Mouse (Mus musculus) adrenal gland, adult 18-20 months (tissue): Measurements from ENCODE around the gene Cr2. TPM values are rescaled to one million over a fixed set of nuclear protein-coding genes. Genes with fewer than 3 reads are reported as not detected.

Source experiments
- total RNA-seq, 2 experiments: library from RNA; stranded (reverse); gene quantifications; 1 replicate in 1 of 2; 2 replicates in 1 of 2; pipeline ENCODE4 v1.2.3; 2021

Cr2 gene
- total RNA-seq, 2 experiments from 2014 or later = 0.32 TPM; not detected in 1

Other genes starting within 250 kb of the Cr2 start
- 10 to 100 TPM; 30.9 to 52.3 TPM for gene Cd34, start 237.9 kb downstream of the Cr2 start, total RNA-seq
- 1 to 10 TPM in 1 of 2 experiments, under 1 TPM in 1; 0.77 to 1.3 TPM for gene Cd46, start 84.5 kb downstream of the Cr2 start, total RNA-seq
- 10 to 100 TPM; 69.7 to 78.0 TPM for gene Cr1l, start 45.1 kb downstream of the Cr2 start, total RNA-seq